Mouse (Mus musculus) layer of hippocampus, postnatal 14 days (tissue): Measurements from ENCODE around the gene Olfr1019. TPM values are rescaled to one million over a fixed set of nuclear protein-coding genes. Genes with fewer than 3 reads are reported as not detected.

Source experiments
- DNase-seq, 2 experiments: peaks; one replicate each; pipeline ENCODE4 v3.0.0; 2021 to 2022; ENCODE audit warnings: low spot score in 2 of 2, mixed read lengths in 1 of 2
- long read RNA-seq, 2 experiments: library from polyadenylated mRNA; stranded (forward); transcript quantifications; one replicate each; pipeline ENCODE4 v2.0.0; 2021
- total RNA-seq, 2 experiments: library from RNA; stranded (reverse); gene quantifications; 2 replicates each; pipeline ENCODE4 v1.2.3; 2021

The Olfr1019 gene
- total RNA-seq = not detected
- long read RNA-seq, experiment 1 = 0 reads
- long read RNA-seq, experiment 2 = 0 reads

DNA sequence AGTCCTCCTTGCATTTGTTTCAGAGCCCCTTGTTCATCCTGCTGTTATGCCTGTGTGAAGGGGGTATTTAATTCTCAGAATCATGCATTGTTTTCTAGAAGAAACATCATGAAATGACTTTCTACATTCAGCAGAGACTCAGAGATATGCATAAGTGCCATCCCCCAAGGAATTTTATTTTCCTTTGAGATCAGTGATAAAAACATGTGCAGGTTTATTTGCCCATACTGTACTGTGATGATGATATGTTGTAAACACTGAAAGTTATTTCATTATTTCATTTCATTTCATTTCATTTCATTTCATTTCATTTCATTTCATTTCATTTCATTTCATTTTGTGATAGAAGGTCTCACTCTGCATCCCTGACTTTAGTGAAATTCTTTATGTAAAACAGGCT, at the start of gene Olfr1019:
TSS of gene Olfr1019 (minus strand) at position 101 of the 400 bp plus-strand sequence.
- DNase-seq = no peak

- no peak for DNase-seq
Observed at GRCm38 (mm10) chr2:85885340-85885739, 40.1 kb upstream of the Olfr1019 start, which contains the start of gene Olfr1023. Olfr1023 (plus strand) TSS chr2:85885640.

DNA sequence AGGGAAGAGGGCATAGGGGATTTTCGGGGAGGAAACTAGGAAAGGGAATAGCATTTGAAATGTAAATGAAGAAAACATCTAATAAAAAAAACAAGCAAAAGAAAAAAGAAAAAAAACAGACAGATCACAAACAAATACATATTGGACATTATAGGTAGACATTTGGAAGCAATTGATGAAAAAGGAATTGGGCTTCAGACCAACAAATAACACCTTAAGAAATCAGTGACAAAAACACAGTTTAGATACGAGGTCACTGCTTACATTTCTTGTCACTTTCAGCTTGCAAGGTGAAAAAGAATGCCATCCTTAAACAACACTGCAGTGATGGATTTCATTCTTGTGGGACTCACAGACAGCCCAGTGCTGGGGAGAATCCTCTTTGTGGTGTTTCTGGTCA, 23.0 kb upstream of the Olfr1019 start, which contains the start of gene Olfr1022:
TSS of gene Olfr1022 (plus strand) at position 301 of the 400 bp plus-strand sequence.
- DNase-seq = no peak

GRCm38 (mm10) chr2:85846730-85847129, 1.4 kb upstream of the Olfr1019 start, which contains the start of gene Olfr1020:
Olfr1020 (plus strand) TSS chr2:85847030.
- no peak for DNase-seq

GRCm38 (mm10) chr2:85818179-85818578, 27.1 kb downstream of the Olfr1019 start, which contains the start of gene Olfr1018:
Olfr1018 (plus strand) TSS chr2:85818479.
- no peak for DNase-seq

DNA sequence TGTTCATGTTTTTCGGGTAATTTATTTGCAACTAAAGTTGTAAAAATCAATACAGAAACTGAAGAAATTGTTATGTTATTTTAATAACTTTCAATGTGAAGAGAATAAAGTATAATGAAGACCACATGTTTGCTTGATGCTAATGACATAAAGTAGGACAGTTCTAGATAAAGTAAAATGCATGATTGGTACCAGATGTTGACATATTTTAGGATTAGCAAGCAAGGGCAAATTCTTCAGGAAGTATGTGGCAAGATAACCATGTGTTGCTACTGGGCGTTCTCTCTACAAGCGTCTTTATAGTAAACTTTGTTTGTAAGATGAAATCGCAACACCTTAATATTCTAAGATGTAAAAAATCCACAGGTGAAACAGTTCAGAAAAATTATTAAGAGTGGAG, 40.8 kb downstream of the Olfr1019 start:
- no peak for DNase-seq

- DNase-seq = no peak
Observed at GRCm38 (mm10) chr2:85802444-85802843, 42.8 kb downstream of the Olfr1019 start, which contains the start of gene Olfr1016. Olfr1016 (minus strand) TSS chr2:85802544.

DNA sequence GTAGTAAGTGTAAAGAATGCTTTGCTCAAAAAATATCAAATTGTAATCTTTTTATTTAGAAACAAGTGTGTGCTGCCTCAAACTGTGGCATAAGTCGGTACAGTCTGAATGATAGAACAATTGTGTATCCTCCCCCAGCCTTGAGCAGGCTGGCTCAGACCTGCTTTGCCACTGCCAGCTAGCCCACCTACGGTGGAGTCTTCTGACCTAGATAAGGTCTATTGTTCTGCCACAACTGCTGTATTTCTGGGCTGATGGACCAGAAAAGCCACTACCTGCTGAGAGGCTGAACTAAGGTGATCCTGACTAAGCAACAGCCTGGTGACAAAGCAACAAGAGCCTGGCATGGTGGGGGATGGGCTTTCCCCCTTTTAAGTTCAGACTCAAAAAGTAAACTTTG, 53.0 kb downstream of the Olfr1019 start:
- DNase-seq = no peak

Other genes with a start within 250 kb of the Olfr1019 start
- gene Olfr1000, start 233.6 kb downstream of the Olfr1019 start, total RNA-seq = not detected
- not detected for gene Olfr1002, start 194.8 kb downstream of the Olfr1019 start, total RNA-seq
- not detected for gene Olfr154, start 181.0 kb downstream of the Olfr1019 start, total RNA-seq
- gene Olfr1006, start 166.7 kb downstream of the Olfr1019 start, total RNA-seq = not detected
- gene Olfr1008, start 156.1 kb downstream of the Olfr1019 start, total RNA-seq = not detected
- gene Olfr1009, start 130.1 kb downstream of the Olfr1019 start, total RNA-seq = not detected
- not detected for gene Olfr1012, start 82.7 kb downstream of the Olfr1019 start, total RNA-seq
- gene Olfr1013, start 78.4 kb downstream of the Olfr1019 start, total RNA-seq = not detected
- gene Olfr1014, start 72.8 kb downstream of the Olfr1019 start, total RNA-seq = not detected
- gene Olfr1015, start 63.5 kb downstream of the Olfr1019 start, total RNA-seq = not detected
- gene Olfr1016, start 42.9 kb downstream of the Olfr1019 start, total RNA-seq = not detected
- not detected for gene Olfr1018, start 27.0 kb downstream of the Olfr1019 start, total RNA-seq
- not detected for gene Olfr1020, start 1.5 kb upstream of the Olfr1019 start, total RNA-seq
- not detected for gene Olfr1022, start 23.1 kb upstream of the Olfr1019 start, total RNA-seq
- not detected for gene Olfr1023, start 40.2 kb upstream of the Olfr1019 start, total RNA-seq
- not detected for gene Olfr1024, start 59.6 kb upstream of the Olfr1019 start, total RNA-seq
- not detected for gene Olfr1025-ps1, start 69.7 kb upstream of the Olfr1019 start, total RNA-seq
- gene Olfr1026, start 76.1 kb upstream of the Olfr1019 start, total RNA-seq = not detected
- gene Olfr1028, start 105.0 kb upstream of the Olfr1019 start, total RNA-seq = not detected
- gene Olfr1029, start 128.4 kb upstream of the Olfr1019 start, total RNA-seq = not detected
- gene Olfr1030, start 133.8 kb upstream of the Olfr1019 start, total RNA-seq = not detected
- not detected for gene Olfr1031, start 144.8 kb upstream of the Olfr1019 start, total RNA-seq
- not detected for gene Olfr1032, start 160.1 kb upstream of the Olfr1019 start, total RNA-seq
- gene Olfr1033, start 175.2 kb upstream of the Olfr1019 start, total RNA-seq = not detected
- not detected for gene Olfr1034, start 200.4 kb upstream of the Olfr1019 start, total RNA-seq
- gene Olfr1036, start 228.5 kb upstream of the Olfr1019 start, total RNA-seq = not detected
- gene Olfr1037, start 241.9 kb upstream of the Olfr1019 start, total RNA-seq = not detected